Mouse (Mus musculus) kidney, adult 9 months (tissue): ENCODE measurements around the gene Hamp.

Source experiments
- DNase-seq: peaks from one replicate; pipeline ENCODE4 v3.0.0; 2022

The Hamp gene

GRCm38 (mm10) chr7:30943909-30944635 lies at the start of gene Hamp:
Gene Hamp (minus strand): TSS chr7:30944032.
- no peak for DNase-seq

GRCm38 (mm10) chr7:30992148-30992547 lies 48.3 kb upstream of the Hamp start:
- DNase-seq: no peak

- DNase-seq: no peak
Measured at GRCm38 (mm10) chr7:30988519-30989162, 44.8 kb upstream of the Hamp start.

GRCm38 (mm10) chr7:30985357-30985756 lies 41.5 kb upstream of the Hamp start:
- DNase-seq: no peak

GRCm38 (mm10) chr7:30981703-30982102 lies 37.9 kb upstream of the Hamp start:
- no peak for DNase-seq

GRCm38 (mm10) chr7:30973501-30974289 lies 29.9 kb upstream of the Hamp start, which contains the start of gene Fam187b:
Gene Fam187b (plus strand): TSS chr7:30973790.
- DNase-seq: peak; percentile 95

- DNase-seq: no peak
Measured at GRCm38 (mm10) chr7:30973251-30973500, 29.3 kb upstream of the Hamp start, which contains the start of gene Lsr. Gene Lsr (minus strand): TSS chr7:30973464.

GRCm38 (mm10) chr7:30972426-30973250 lies 28.8 kb upstream of the Hamp start:
- DNase-seq: no peak

- no peak for DNase-seq
Measured at GRCm38 (mm10) chr7:30971901-30972300, 28.1 kb upstream of the Hamp start.

GRCm38 (mm10) chr7:30969174-30969573 lies 25.3 kb upstream of the Hamp start:
- no peak for DNase-seq

GRCm38 (mm10) chr7:30968611-30969010 lies 24.8 kb upstream of the Hamp start:
- no peak for DNase-seq

- DNase-seq: no peak
Measured at GRCm38 (mm10) chr7:30966657-30967056, 22.8 kb upstream of the Hamp start.

- DNase-seq: no peak
Measured at GRCm38 (mm10) chr7:30965677-30966076, 21.8 kb upstream of the Hamp start.

- DNase-seq: peak; percentile 31
Measured at GRCm38 (mm10) chr7:30964366-30964765, 20.5 kb upstream of the Hamp start.

GRCm38 (mm10) chr7:30962862-30963261 lies 19.0 kb upstream of the Hamp start:
- no peak for DNase-seq

- no peak for DNase-seq
Measured at GRCm38 (mm10) chr7:30959786-30960349, 16.0 kb upstream of the Hamp start.

GRCm38 (mm10) chr7:30958866-30959487 lies 15.1 kb upstream of the Hamp start:
- DNase-seq: no peak

- peak; percentile 44 for DNase-seq
Measured at GRCm38 (mm10) chr7:30958109-30958865, 14.5 kb upstream of the Hamp start.

- DNase-seq: peak; percentile 95
Measured at GRCm38 (mm10) chr7:30957367-30957783, 13.5 kb upstream of the Hamp start.

GRCm38 (mm10) chr7:30956756-30957366 lies 13.0 kb upstream of the Hamp start, which contains the start of gene Usf2:
Gene Usf2 (minus strand): TSS chr7:30956803.
- DNase-seq: peak; percentile 77

GRCm38 (mm10) chr7:30956357-30956751 lies 12.5 kb upstream of the Hamp start:
- DNase-seq: peak; percentile 51
